Mouse (Mus musculus): ENCODE results near the gene Zfp984.

DNA sequence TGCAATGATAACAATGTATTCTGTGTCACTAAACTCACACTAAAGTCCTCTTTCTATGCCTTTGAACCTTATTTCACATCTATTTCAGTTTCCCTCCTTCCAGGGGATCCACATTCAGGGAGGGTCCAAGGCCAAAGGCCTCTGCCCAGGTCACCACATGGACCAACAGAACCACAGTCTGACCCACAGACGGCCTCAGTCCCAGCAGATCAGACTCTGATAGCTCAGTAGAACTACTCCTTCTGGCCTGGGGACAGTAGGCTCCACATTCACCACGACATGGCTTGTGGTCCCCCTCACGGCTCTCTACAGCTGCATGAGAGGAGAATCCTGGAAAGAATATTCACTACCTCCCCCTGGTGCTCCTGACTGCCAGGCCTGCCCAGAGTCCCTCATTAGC is 33.3 kb upstream of the Zfp984 start:
- TF ChIP-seq GATA1 (IDR thresholded peaks at IDR 0.05; ENCODE audit: borderline replicate concordance, low read length) (no peak), FLI1 (IDR thresholded peaks at IDR 0.05; ENCODE audit: low read length) (no peak)

Data from megakaryocyte, embryonic 14.5 days (primary cell).